Mouse (Mus musculus): Measurements from ENCODE around the gene Fancd2.

- TF ChIP-seq POLR2A (IDR thresholded peaks at IDR 0.05; ENCODE audit: control insufficient read depth, extremely low read depth, insufficient read depth, low read length, poor library complexity) (no peak), CTCF (IDR thresholded peaks at IDR 0.05; ENCODE audit: borderline replicate concordance, control insufficient read depth, extremely low read depth, insufficient read depth, low read length, poor library complexity) (no peak)
Measured at GRCm38 (mm10) chr6:113586466-113587183, 55.1 kb downstream of the Fancd2 start.

Measured in thymus, adult 2 months (tissue).